Mouse (Mus musculus) limb, embryonic 13.5 days (tissue): ENCODE data around the gene Ear6. TPM values are rescaled to one million over a fixed set of nuclear protein-coding genes. Genes with fewer than 3 reads are reported as not detected.
"Not testable (repeated sequence)": the region's sequence is repeated elsewhere in the genome, so short reads cannot be mapped to it uniquely, and the experiment has no call there.

Experiments used
- ATAC-seq: fragments of 200-750 bp; cut with Nextera tagmentation; 2 replicates; pipeline ENCODE4 v1.8.0; 2017; ENCODE audit warnings: low read depth, moderate number of reproducible peaks, moderate TSS enrichment; ENCODE audit not compliant: low FRiP score
- H3K27ac ChIP-seq: fragments of 300-500 bp; sonication (generic); 2 replicates; pipeline ENCODE4 v1.5.1; 2015; ENCODE audit warnings: inconsistent platforms, mild to moderate bottlenecking, moderate library complexity
- H3K27me3 ChIP-seq: fragments of 300-500 bp; sonication (generic); 2 replicates; pipeline ENCODE4 v1.6.1; 2015; ENCODE audit warnings: mild to moderate bottlenecking, inconsistent platforms
- H3K36me3 ChIP-seq: fragments of 300-500 bp; sonication (generic); 2 replicates; pipeline ENCODE4 v1.6.1; 2015; ENCODE audit warnings: inconsistent platforms, mild to moderate bottlenecking, moderate library complexity
- H3K4me1 ChIP-seq: fragments of 300-500 bp; sonication (generic); 2 replicates; pipeline ENCODE4 v1.6.1; 2015; ENCODE audit warnings: inconsistent platforms
- H3K4me2 ChIP-seq: fragments of 300-500 bp; sonication (generic); replicated peaks from 2 replicates; pipeline ENCODE4 v1.6.1; 2015; ENCODE audit warnings: inconsistent platforms, mild to moderate bottlenecking, moderate library complexity
- H3K4me3 ChIP-seq: fragments of 300-500 bp; sonication (generic); 2 replicates; pipeline ENCODE4 v1.5.1; 2015; ENCODE audit warnings: moderate library complexity, mild to moderate bottlenecking, inconsistent platforms
- H3K9ac ChIP-seq: fragments of 300-500 bp; sonication (generic); 2 replicates; pipeline ENCODE4 v1.6.1; 2015; ENCODE audit warnings: mild to moderate bottlenecking, inconsistent platforms
- H3K9me3 ChIP-seq: fragments of 300-500 bp; sonication (generic); 2 replicates; pipeline ENCODE4 v1.6.1; 2016; ENCODE audit warnings: inconsistent platforms
- whole genome bisulfite sequencing: fragments of 180-500 bp; shearing (Covaris S2); methylation state at CpG from one replicate; pipeline ENCODE4 v1.1.7; 2015; 5-methylcytosine and 5-hydroxymethylcytosine counted together
- polyA plus RNA-seq: library from polyadenylated mRNA; unstranded; fragments of >200 nt; fragmentation: Nextera tagmentation; extraction: Ambion mirVana; gene quantifications from 2 replicates; pipeline ENCODE4 v1.2.1, GENCODE M21; 2015

Gene Ear6
- polyA plus RNA-seq = 0.42 TPM in 1 of 2 replicates, not detected in the other

DNA sequence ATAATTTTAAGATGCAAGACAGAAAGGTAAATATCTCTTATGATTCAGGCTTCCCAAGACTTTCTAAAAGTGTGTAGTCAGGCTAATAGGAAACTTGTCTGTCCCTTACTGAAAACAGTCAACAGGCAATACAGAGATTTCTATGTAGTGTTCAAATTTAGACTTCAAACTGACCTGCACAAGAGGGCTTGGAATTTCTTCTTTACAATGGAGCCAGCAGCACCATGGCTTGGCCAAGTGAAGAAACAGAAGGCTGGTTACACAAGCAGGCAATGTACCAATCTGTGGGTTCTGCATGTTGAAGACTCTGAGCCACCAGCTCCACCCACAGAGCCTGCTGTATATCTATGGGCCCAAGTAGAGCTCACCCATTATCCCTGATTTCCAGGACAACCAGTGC lies at the start of gene Ear6:
Gene Ear6 (plus strand): TSS at position 301 of the 400 bp plus-strand sequence.
- Histone ChIP-seq H3K4me3 (no peak within 1 kb of the TSS), H3K27ac (no peak within 1 kb of the TSS), H3K36me3 (no peaks in the 10 kb centered on the region), H3K27me3 (no peaks in the 10 kb centered on the region), H3K9me3 (no peaks in the 10 kb centered on the region), H3K9ac (no peak within 1 kb of the TSS), H3K4me2 (no peak within 1 kb of the TSS), H3K4me1 (no peaks in the 10 kb centered on the region)
- no peak for ATAC-seq

GRCm38 (mm10) chr14:51826625-51827024 lies 26.9 kb upstream of the Ear6 start:
- no peak overlapping the region for H3K9ac ChIP-seq
- 52% methylated on average over 1 of the region's 1 CpGs for WGBS
- H3K9me3 ChIP-seq = no peaks in the 10 kb centered on the region
- no peaks in the 10 kb centered on the region for H3K27me3 ChIP-seq
- ATAC-seq = no peak
- no peak overlapping the region for H3K4me2 ChIP-seq
- no peak overlapping the region for H3K27ac ChIP-seq
- H3K36me3 ChIP-seq = no peaks in the 10 kb centered on the region
- H3K4me1 ChIP-seq = no peaks in the 10 kb centered on the region
- no peak overlapping the region for H3K4me3 ChIP-seq

DNA sequence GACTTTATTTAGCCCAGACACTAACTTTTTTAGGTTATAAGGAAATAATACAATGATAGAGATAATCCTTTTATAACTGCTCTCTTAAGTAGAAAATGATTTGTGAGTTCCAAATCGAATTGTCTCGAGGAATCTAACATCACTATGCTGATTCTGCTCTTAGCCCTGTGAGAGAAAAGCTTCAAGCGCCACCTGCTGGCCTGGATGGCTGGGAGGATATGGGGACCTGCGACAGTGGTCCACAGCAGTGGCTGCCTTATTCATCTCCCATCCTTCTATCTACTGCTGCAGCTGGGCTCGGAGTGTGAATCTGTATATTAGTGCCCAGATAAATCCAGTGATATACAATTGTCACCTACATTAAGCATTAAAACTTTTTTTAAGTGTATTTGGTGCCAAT lies 25.7 kb upstream of the Ear6 start:
- H3K36me3 ChIP-seq, H3K27me3 ChIP-seq, H3K27ac ChIP-seq, H3K9ac ChIP-seq, H3K9me3 ChIP-seq, H3K4me2 ChIP-seq, H3K4me1 ChIP-seq, H3K4me3 ChIP-seq: not testable (repeated sequence)
- 36% methylated on average over 5 of the region's 5 CpGs for WGBS
- ATAC-seq = 0 out of 2 replicates have a peak, but pooled peaks have one; percentile 57

DNA sequence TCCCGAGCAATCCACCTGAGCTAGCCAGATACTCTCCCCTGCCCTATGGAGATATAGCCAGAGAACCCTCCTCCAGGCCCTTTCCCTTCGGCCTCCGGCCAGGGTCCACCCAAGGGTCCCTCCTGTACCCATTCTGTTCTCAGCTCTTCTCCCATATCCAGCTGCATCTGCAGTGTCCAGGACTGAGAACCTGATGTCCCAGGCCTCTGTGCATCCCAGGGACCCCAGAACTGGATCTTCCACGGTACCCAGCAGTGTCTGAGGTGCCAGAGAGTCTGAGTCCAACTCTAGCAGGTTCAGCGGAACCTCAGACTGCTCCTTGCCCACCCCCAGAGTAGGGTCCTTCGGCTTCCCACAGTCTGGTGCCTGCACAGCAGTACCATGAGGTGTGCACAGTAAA lies 24.3 kb upstream of the Ear6 start:
- Histone ChIP-seq H3K9ac (no peak overlapping the region), H3K4me1 (no peaks in the 10 kb centered on the region), H3K27ac (no peak overlapping the region), H3K27me3 (no peaks in the 10 kb centered on the region), H3K36me3 (no peaks in the 10 kb centered on the region), H3K9me3 (no peaks in the 10 kb centered on the region), H3K4me2 (no peak overlapping the region), H3K4me3 (no peak overlapping the region)
- ATAC-seq = no peak
- 76% methylated on average over 6 of the region's 6 CpGs for whole genome bisulfite sequencing

- not testable (repeated sequence) for H3K9ac ChIP-seq, H3K27ac ChIP-seq, H3K4me2 ChIP-seq, H3K4me3 ChIP-seq, H3K36me3 ChIP-seq, H3K27me3 ChIP-seq, H3K9me3 ChIP-seq, H3K4me1 ChIP-seq, ATAC-seq
- 25% methylated on average over 2 of the region's 2 CpGs for WGBS
Measured at GRCm38 (mm10) chr14:51838480-51838879, 15.0 kb upstream of the Ear6 start.

GRCm38 (mm10) chr14:51842250-51842649 lies 11.2 kb upstream of the Ear6 start:
- Histone ChIP-seq H3K27ac (no peak overlapping the region), H3K27me3 (no peaks in the 10 kb centered on the region), H3K36me3 (no peaks in the 10 kb centered on the region), H3K4me2 (no peak overlapping the region), H3K4me3 (no peak overlapping the region), H3K9me3 (no peaks in the 10 kb centered on the region), H3K9ac (no peak overlapping the region), H3K4me1 (no peaks in the 10 kb centered on the region)
- ATAC-seq = no peak
- WGBS = 79% methylated on average over 1 of the region's 1 CpGs

GRCm38 (mm10) chr14:51842781-51843180 lies 10.7 kb upstream of the Ear6 start:
- no peak for ATAC-seq
- WGBS = 91% methylated on average over 2 of the region's 2 CpGs
- Histone ChIP-seq H3K4me3 (no peak overlapping the region), H3K27me3 (no peaks in the 10 kb centered on the region), H3K36me3 (no peaks in the 10 kb centered on the region), H3K27ac (no peak overlapping the region), H3K4me2 (no peak overlapping the region), H3K9me3 (no peaks in the 10 kb centered on the region), H3K9ac (no peak overlapping the region), H3K4me1 (no peaks in the 10 kb centered on the region)

DNA sequence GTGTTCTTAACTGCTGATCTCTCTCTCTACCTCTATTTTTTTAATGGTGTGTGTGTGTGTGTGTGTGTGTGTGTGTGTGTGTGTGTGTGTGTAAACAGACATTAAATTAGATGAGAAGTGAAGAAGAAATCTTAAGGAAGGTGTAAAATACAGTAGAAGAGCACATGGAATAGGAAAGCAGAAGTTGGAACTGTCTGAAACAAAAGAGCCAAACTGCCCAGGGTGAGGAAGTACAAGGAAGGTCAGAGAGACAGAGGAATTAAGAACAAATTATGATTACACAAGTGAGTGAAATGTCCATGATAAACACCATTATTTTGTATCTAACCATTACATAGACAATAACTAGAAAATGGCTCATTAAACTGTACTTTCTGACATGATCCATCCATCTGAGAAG lies 9.6 kb upstream of the Ear6 start:
- ATAC-seq = no peak
- Histone ChIP-seq H3K4me2 (no peak overlapping the region), H3K36me3 (no peaks in the 10 kb centered on the region)

GRCm38 (mm10) chr14:51846566-51846965 lies 6.9 kb upstream of the Ear6 start:
- Histone ChIP-seq H3K27me3 (no peaks in the 10 kb centered on the region), H3K4me2 (no peak overlapping the region), H3K9ac (no peak overlapping the region), H3K27ac (no peak overlapping the region), H3K9me3 (no peaks in the 10 kb centered on the region), H3K36me3 (no peaks in the 10 kb centered on the region), H3K4me1 (no peaks in the 10 kb centered on the region), H3K4me3 (no peak overlapping the region)
- ATAC-seq = no peak
- 75% methylated on average over 3 of the region's 3 CpGs for whole genome bisulfite sequencing

More for the DNA sequence above, 9.6 kb upstream of the Ear6 start:
- Histone ChIP-seq H3K9ac (no peak overlapping the region), H3K27me3 (no peaks in the 10 kb centered on the region), H3K9me3 (no peaks in the 10 kb centered on the region), H3K27ac (no peak overlapping the region), H3K4me3 (no peak overlapping the region), H3K4me1 (no peaks in the 10 kb centered on the region)

GRCm38 (mm10) chr14:51851006-51851405 lies 2.5 kb upstream of the Ear6 start:
- not testable (repeated sequence) for ATAC-seq, H3K27ac ChIP-seq
- 46% methylated on average over 3 of the region's 3 CpGs for WGBS

DNA sequence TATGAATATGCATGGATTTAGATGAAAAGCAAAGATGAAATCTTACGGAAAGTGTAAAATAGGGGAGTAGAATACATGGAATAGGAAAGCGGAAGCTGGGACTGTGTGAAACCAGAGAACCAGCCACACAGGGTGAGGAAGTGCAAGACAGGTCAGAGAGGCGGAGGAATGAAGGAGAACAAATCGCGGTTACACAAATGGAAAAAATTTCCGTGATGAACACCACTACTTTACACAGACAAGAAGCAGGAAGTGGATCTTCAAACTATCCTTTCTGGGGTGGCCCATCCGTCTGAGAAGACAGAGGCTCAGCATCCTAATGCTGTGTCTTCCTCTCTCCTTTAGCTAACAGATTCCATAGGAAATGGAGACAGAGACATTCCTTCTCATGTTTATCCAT lies 1.8 kb downstream of the Ear6 start:
- H3K9me3 ChIP-seq, H3K4me3 ChIP-seq, H3K36me3 ChIP-seq, H3K27ac ChIP-seq, H3K27me3 ChIP-seq, H3K4me1 ChIP-seq, H3K9ac ChIP-seq, ATAC-seq, H3K4me2 ChIP-seq: not testable (repeated sequence)
- 89% methylated on average over 7 of the region's 7 CpGs for WGBS

More at GRCm38 (mm10) chr14:51851006-51851405, 2.5 kb upstream of the Ear6 start:
- H3K36me3 ChIP-seq, H3K9ac ChIP-seq, H3K4me1 ChIP-seq, H3K4me3 ChIP-seq, H3K4me2 ChIP-seq, H3K9me3 ChIP-seq, H3K27me3 ChIP-seq: not testable (repeated sequence)

- not testable (repeated sequence) for H3K36me3 ChIP-seq, ATAC-seq, H3K27ac ChIP-seq, H3K27me3 ChIP-seq, H3K9ac ChIP-seq, H3K4me1 ChIP-seq, H3K4me2 ChIP-seq, H3K4me3 ChIP-seq, H3K9me3 ChIP-seq
- WGBS = 0% methylated on average over 1 of the region's 1 CpGs
Measured at GRCm38 (mm10) chr14:51863603-51864002, 10.1 kb downstream of the Ear6 start.

DNA sequence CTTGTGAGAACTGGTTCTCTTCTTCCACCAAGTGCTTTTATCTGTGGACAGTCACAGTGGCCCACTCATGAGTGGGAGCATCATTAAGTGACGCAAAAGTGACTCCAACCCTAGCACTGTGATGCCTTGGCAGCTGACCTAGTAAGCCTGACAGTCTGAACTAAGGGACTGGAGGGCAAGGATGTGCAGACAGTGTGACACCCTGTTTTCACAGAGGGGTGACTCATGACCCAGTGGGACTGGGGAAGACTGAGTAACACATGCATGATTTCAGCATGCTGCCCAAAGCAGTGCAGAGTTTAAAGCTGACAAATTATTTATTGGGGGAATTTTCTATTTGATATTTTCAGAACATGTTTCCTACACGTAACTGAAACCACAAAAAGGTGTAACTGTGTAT lies 17.3 kb downstream of the Ear6 start:
- H3K4me2 ChIP-seq = no peak overlapping the region
- H3K4me1 ChIP-seq = no peaks in the 10 kb centered on the region
- ATAC-seq = no peak
- H3K27ac ChIP-seq = no peak overlapping the region
- H3K36me3 ChIP-seq = no peaks in the 10 kb centered on the region
- H3K9ac ChIP-seq = no peak overlapping the region
- H3K9me3 ChIP-seq = no peaks in the 10 kb centered on the region
- H3K4me3 ChIP-seq = no peak overlapping the region
- no peaks in the 10 kb centered on the region for H3K27me3 ChIP-seq
- 74% methylated on average over 2 of the region's 2 CpGs for WGBS
